Mouse (Mus musculus) testis, adult 2 months (tissue): ENCODE data around the gene Cntn6.

Experiments used
- CTCF ChIP-seq: fragments of 200-500 bp; IDR thresholded peaks from 2 replicates; pipeline ENCODE4 v1.5.1; 2012; ENCODE audit warnings: low read depth, mild to moderate bottlenecking, inconsistent platforms, low read length, moderate library complexity; ENCODE audit not compliant: control insufficient read depth, insufficient read depth, insufficient replicate concordance
- POLR2A ChIP-seq: fragments of 200-500 bp; IDR thresholded peaks from 2 replicates; pipeline ENCODE4 v1.6.1; 2012; ENCODE audit warnings: low read depth, mild to moderate bottlenecking, inconsistent platforms, low read length, moderate library complexity; ENCODE audit not compliant: control insufficient read depth

DNA sequence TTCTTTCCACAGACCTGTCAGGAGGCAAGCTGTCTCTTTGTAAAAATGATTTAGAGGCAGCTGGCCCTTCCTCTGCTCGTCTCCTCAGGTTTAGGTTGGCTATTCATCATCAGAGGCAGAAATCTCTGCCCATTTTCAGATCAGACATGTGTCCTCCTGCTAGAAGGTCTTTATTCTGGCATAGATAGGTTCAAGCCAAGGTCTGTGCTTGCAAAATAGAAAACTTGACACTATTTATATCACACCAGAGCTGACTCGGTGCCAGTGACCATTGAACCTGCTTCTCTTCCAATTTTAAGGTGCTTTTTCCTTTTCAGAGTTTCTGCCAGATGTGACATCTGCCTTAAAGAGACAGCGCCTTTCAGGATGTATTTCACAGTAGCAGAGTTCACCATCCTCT, 95.4 kb downstream of the Cntn6 start:
- TF ChIP-seq CTCF (no peak), POLR2A (no peak)
